Mouse (Mus musculus): Measurements from ENCODE around the gene Rbms1.

Rbms1 gene

DNA sequence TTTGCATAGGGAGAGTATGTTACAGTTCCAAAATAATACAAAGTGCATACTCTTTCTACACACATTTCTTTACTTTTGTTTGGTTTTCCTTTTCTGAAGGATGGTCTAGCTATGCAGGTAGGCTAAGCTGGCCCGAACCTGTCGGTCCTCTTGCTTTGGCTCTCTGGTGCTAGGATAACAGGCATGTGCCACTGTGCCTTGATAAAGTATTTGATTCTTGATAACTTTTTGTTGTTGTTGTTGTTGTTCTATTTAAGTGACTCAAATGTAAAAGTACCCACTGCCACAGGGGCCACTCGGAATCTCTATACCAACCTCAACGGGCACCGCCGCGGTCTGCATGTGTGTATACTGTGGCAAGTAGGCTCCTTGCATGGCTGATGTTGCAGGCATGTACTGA, 207.9 kb downstream of the Rbms1 start:
- DNase-seq (ENCODE audit: low read depth), result no peak

- DNase-seq (ENCODE audit: low read depth), result peak; percentile 83
Measured at GRCm38 (mm10) chr2:60751274-60751673, 211.7 kb downstream of the Rbms1 start.

GRCm38 (mm10) chr2:60750591-60750990, 212.4 kb downstream of the Rbms1 start:
- peak; percentile 77 for DNase-seq (ENCODE audit: low read depth)

DNA sequence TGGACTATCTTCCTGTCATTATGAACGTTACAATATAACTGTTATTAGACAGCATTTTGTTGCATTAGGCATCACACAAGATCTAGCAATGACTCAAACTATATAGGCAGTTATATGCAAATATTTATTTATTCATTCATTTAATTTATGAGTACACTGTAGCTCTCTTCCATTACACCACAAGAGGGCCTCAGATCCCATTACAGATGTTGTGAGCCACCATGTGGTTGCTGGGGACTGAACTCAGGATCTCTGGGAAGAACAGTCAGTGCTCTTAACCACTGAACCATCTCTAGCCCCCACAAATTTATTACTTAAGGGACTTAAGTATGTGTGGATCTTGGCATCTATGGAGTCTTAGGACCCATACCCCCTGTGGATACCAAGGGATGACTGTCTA, 214.4 kb downstream of the Rbms1 start:
- peak; percentile 47 for DNase-seq (ENCODE audit: low read depth)

- DNase-seq (ENCODE audit: low read depth), result no peak
Measured at GRCm38 (mm10) chr2:60747590-60747989, 215.4 kb downstream of the Rbms1 start.

GRCm38 (mm10) chr2:60744674-60745073, 218.3 kb downstream of the Rbms1 start:
- no peak for DNase-seq (ENCODE audit: low read depth)

GRCm38 (mm10) chr2:60739389-60740137, 223.4 kb downstream of the Rbms1 start:
- DNase-seq (ENCODE audit: low read depth), result peak; percentile 33

GRCm38 (mm10) chr2:60730929-60731328, 232.1 kb downstream of the Rbms1 start:
- no peak for DNase-seq (ENCODE audit: low read depth)

DNA sequence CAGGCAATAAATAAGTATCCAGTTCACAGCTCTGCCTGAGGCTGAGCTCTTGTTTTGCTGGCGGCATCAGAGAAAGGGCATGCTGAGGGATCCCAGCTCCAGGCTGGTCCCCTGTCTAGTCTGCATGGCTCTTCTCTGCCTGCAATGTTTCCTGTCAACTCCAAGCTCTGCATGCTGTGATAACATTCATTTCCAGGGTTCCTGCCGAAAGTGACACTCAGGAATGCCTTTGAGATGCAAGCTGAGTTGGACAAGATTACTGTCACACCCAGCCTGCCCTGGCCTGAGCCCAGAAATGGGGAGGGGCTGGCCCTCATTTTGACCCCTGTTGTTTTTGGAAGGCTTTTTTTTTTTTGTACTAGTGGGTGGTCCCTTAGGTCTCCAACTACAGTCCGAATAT, 233.0 kb downstream of the Rbms1 start:
- no peak for DNase-seq (ENCODE audit: low read depth)

DNA sequence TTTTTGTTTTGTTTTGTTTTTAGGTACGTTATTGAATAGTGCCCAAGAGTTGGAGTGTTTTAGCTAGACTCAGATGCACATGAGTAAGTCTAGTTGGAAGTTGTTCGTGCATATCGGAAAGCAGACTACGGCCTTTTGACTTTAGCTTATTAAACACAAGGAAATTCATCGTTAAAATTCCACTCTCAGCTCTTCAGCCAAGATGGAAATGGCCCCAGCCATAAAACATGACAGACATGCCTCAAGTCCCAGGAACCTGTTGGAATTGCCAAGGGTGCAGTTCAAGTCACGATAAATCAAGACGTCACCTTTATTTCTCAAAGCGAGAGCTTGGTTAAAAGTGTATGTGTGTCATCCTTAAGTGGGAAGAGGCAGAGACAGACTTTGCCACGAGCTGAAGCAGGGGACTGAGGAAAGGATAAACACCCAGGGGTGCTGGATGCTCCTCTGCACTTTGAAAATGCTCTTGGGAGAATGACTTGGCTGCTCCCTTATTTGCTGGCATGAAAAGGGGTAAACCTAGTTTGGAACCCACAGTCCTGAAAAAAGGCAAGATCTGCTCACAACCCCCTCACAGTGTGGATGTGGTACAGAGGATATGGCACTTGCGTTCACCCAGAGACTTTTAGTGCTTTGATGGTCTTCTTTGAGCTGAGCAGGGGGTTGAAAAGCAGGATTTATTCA, 233.9 kb downstream of the Rbms1 start:
- DNase-seq (ENCODE audit: low read depth), result no peak

DNA sequence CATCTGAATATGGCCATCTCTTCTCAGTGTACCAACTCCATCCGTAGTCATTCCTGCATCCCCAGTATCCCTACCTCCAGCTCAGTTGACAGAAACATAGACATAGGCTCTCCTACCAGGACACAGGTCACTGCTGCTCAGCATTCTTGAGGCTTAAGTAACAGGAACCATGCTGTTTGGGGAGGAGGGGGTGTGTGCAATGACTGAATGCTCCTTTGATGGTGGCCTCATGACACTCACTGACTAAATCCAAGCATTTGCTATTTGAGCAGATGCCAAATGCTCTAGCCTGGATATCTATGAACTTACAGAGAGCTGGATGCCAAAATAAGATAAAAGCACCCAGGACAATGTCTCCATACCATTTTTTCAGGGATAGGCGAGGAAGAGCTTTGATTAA, 238.3 kb downstream of the Rbms1 start:
- DNase-seq (ENCODE audit: low read depth), result no peak

- DNase-seq (ENCODE audit: low read depth), result no peak
Measured at GRCm38 (mm10) chr2:60722967-60723366, 240.0 kb downstream of the Rbms1 start.

DNA sequence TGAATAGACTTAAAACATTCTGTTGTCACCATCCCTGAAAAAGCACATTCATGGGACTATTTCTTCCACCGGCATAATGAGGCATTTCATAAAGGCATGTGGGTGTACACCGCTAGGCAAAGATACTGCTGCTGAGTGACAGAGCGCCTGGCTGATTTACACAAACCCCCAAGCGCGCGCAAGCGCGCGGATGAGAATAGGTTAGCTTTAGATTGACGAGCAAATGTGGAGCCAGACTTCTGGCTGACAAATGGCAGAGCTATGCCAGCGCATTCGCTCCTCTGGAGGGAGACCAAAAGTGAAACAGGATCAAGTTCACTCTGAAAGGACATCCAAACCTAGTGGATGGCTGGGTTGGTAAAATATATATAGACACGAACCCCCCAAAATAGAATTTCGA, 240.5 kb downstream of the Rbms1 start, which contains the start of gene Itgb6:
Itgb6 (minus strand) TSS at position 130 of the 400 bp plus-strand sequence.
- no peak for DNase-seq (ENCODE audit: low read depth)

- DNase-seq (ENCODE audit: low read depth), result peak; percentile 59
Measured at GRCm38 (mm10) chr2:60720906-60721305, 242.1 kb downstream of the Rbms1 start.

GRCm38 (mm10) chr2:60720205-60720604, 242.8 kb downstream of the Rbms1 start:
- DNase-seq (ENCODE audit: low read depth), result no peak

DNA sequence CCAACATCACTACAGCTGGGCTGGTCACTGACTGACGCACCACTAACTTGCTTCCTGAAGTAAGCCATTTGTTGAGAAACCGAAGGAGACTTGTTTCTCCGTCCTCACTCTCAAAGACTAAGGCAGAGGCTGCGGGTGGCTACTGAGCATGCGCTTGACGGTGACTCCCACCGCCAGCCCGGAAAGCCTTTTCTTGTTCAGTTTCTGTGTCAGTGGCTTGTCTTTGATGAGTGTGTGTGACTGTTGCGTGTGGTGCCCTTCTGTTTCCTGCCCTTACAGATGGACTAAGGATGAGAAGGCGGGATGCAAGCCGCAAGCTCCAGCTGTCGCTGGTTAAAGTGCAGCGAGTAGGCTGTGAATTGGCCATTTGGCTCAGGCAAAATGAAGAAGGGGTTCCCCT, 245.6 kb downstream of the Rbms1 start:
- peak; percentile 59 for DNase-seq (ENCODE audit: low read depth)

DNA sequence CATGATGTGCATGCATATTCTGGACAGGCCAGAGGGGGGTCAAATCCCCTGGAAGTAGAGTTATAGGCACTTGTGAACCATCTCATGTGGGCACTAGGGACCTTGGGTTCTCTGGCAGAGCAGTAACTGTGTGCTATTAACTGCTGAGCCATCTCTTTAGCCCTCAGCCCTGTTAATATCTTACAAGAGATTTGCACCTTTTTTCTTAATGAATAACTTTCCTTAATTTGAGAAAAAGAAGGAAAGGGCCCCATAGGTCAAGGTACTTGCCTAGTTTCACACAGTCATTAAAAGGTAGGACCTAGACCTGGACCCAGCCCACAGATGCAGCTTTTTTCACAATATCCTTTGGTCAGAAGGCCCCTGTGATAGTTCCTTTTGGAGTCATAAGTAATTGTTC, 246.4 kb downstream of the Rbms1 start:
- no peak for DNase-seq (ENCODE audit: low read depth)

DNA sequence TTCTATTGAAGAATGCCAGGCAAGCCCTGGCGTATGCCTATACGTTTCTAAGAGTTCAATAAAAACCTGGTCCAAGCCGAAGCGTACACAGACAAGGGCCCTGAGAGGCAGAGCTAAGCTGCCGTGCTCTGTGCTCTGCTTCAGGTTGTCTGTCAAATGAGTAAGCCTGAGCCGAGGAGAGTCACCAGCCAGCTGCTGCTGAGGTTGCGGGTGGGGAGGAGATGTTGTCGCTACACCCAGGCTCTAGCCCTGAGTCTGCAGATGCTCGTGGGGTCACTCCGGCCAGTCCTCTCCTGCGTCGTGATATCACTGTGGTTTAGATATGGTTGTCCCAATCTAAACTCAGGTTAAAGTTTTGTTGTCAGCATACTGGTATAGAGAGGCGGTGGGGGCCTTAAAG, 247.2 kb downstream of the Rbms1 start:
- DNase-seq (ENCODE audit: low read depth), result no peak

DNA sequence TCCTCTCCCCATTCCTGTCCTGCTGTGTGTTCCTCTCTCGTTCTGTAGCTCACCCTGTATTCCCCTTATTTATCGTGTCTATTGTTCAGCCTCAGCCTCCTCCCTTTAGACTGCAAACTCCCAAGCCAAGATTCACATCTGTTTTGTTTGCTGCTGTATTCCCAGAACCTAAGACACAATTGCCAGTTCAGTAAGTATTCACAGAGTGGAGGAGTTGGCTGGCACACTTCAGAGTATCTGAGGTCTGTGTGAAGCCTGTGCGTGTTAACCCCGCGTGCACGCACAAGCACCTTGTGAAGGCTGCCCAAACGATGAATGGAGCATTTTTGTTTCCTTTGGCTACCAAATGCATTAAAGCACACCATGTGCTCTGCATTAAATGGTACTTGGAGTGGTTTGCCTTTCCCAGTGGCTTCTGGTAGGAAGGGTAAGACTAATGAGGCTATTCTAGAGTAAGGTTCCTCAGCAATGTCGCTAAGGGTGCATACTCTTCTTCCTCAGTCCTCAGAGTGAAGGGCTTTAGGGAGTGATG, 248.0 kb downstream of the Rbms1 start:
- no peak for DNase-seq (ENCODE audit: low read depth)

DNA sequence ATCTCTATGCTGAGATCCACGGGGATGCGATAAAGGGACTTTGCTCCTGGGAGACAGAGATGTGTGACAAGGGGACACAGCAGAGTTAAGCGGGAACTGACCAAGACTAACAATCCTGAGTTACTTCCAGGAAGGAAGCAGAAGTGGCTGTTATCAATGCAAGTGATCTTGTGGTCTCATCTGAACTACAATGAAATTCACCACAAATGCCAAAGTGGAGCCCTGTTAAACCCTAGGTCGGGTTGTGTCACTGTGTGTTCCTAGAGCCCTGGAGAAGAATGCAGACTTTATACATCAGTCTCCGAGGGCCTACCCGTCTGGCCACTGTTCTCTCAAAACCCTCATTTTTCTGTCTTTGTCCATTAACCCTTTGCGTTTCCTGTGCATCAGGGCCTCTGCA, 248.5 kb downstream of the Rbms1 start:
- DNase-seq (ENCODE audit: low read depth), result no peak

GRCm38 (mm10) chr2:60713857-60714256, 249.1 kb downstream of the Rbms1 start:
- DNase-seq (ENCODE audit: low read depth), result no peak

DNA sequence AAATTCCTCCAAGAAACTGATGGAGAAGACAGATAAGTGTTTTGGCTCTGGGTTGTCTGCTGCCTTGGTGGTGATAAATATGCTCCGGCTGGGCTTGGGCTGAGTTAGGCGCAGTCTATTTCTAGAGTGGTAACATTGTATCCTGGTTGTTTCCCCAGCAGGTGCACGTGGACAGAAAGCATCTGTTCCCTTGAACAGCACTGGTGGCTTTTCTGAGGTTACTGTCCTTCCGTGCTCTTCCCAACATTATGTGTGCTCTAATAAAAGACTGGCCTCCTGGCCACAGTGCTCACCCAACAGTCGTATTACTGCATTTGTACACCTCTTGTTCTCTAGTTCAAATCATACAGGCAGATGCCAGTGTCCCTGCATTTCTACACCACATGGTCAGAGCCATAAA, 250.1 kb downstream of the Rbms1 start:
- no peak for DNase-seq (ENCODE audit: low read depth)

DNA sequence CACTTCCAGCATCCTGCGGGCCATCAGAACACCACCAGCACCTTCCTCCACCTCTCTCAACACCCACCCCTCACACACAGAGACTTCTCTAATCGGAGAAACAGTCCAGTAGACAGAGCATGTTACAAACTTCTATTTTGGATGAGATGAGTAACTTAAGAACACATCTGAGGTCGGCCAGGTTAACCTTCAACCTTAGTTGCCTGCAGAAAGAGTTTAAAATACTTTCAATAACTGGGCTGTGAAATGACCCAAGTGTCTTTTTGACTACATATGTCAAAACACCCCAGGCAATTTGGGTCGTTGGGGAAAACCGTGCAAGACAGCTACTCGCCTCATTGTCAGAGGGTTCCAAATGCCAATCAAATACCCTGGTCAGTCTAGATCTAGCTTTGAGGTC, 250.5 kb downstream of the Rbms1 start:
- no peak for DNase-seq (ENCODE audit: low read depth)

Data from induced T-regulatory cell, adult 2 months (primary cell).